Mouse (Mus musculus) megakaryocyte, embryonic 14.5 days (primary cell): ENCODE results near the gene Clic6.

Experiments
- FLI1 ChIP-seq: IDR thresholded peaks from 2 replicates; pipeline ENCODE4 v1.6.1; 2012; ENCODE audit warnings: low read length, inconsistent platforms, mixed read lengths
- GATA1 ChIP-seq: IDR thresholded peaks from 3 replicates; pipeline ENCODE4 v1.6.1; 2012; ENCODE audit warnings: mixed read lengths, low read length, inconsistent platforms, borderline replicate concordance

- TF ChIP-seq GATA1 (no peak), FLI1 (no peak)
Observed at GRCm38 (mm10) chr16:92551266-92552105, 66.0 kb downstream of the Clic6 start.
